Mouse (Mus musculus) lung, postnatal 0 days (tissue): ENCODE measurements around the gene Hc.

Experiments used
- CTCF ChIP-seq: IDR thresholded peaks from 2 replicates; pipeline ENCODE4 v1.5.1; 2016; ENCODE audit warnings: antibody characterized with exemption, mild to moderate bottlenecking
- EP300 ChIP-seq: IDR thresholded peaks from 2 replicates; pipeline ENCODE4 v1.6.1; 2016; ENCODE audit warnings: antibody characterized with exemption, mild to moderate bottlenecking, control low read depth

- TF ChIP-seq CTCF, result no peak
- TF ChIP-seq EP300, result no peak
Observed at GRCm38 (mm10) chr2:34979459-34980011, 81.7 kb downstream of the Hc start.
